Mouse (Mus musculus) thymus, adult 2 months (tissue): ENCODE data around the gene Smug1. TPM values are rescaled to one million over a fixed set of nuclear protein-coding genes. Genes with fewer than 3 reads are reported as not detected.

ENCODE experiments used
- DNase-seq: peaks from one replicate; pipeline ENCODE4 v3.0.0; 2021
- H3K27ac ChIP-seq: fragments of 200-500 bp; 2 replicates; pipeline ENCODE4 v1.5.1; 2012; ENCODE audit warnings: low read length, control low read depth; ENCODE audit not compliant: control insufficient read depth, insufficient read depth
- H3K27me3 ChIP-seq: fragments of 200-500 bp; 2 replicates; pipeline ENCODE4 v1.6.1; 2012; ENCODE audit warnings: mild to moderate bottlenecking, low read length, moderate library complexity, mixed read lengths; ENCODE audit not compliant: control insufficient read depth, insufficient read depth
- H3K36me3 ChIP-seq: fragments of 200-500 bp; 2 replicates; pipeline ENCODE4 v1.6.1; 2012; ENCODE audit warnings: mild to moderate bottlenecking, low read length, moderate library complexity; ENCODE audit not compliant: control insufficient read depth, insufficient read depth
- H3K4me1 ChIP-seq: fragments of 200-500 bp; replicated peaks from 2 replicates; pipeline ENCODE4 v1.6.1; 2012; ENCODE audit warnings: low read length; ENCODE audit not compliant: control insufficient read depth, insufficient read depth
- H3K4me3 ChIP-seq: fragments of 200-500 bp; 2 replicates; pipeline ENCODE4 v1.5.1; 2012; ENCODE audit warnings: mild to moderate bottlenecking, low read length, control low read depth, moderate library complexity; ENCODE audit not compliant: control insufficient read depth, insufficient read depth
- CTCF ChIP-seq: fragments of 200-500 bp; IDR thresholded peaks from 2 replicates; pipeline ENCODE4 v1.5.1; 2012; ENCODE audit warnings: mild to moderate bottlenecking, control low read depth, low read length, moderate library complexity, borderline replicate concordance; ENCODE audit not compliant: control insufficient read depth, poor library complexity, insufficient read depth; ENCODE audit errors: extremely low read depth
- POLR2A ChIP-seq: fragments of 200-500 bp; IDR thresholded peaks from 2 replicates; pipeline ENCODE4 v1.6.1; 2012; ENCODE audit warnings: mild to moderate bottlenecking, low read length, control low read depth, moderate library complexity; ENCODE audit not compliant: control insufficient read depth, poor library complexity, insufficient read depth; ENCODE audit errors: extremely low read depth
- WGBS: fragments of 180-500 bp; shearing (Covaris S2); methylation state at CpG from one replicate; pipeline ENCODE4 v1.1.7; 2018; 5-methylcytosine and 5-hydroxymethylcytosine counted together
- polyA plus RNA-seq: library from polyadenylated mRNA; depleted of rRNA; stranded (reverse); fragments of >200 nt; gene quantifications from 2 replicates; pipeline ENCODE4 v1.2.3, GENCODE M21; 2012

Smug1 gene
- polyA plus RNA-seq, 1 experiment: 25.1 TPM

GRCm38 (mm10) chr15:103147779-103148178 is 19.1 kb downstream of the Smug1 start:
- Histone ChIP-seq H3K36me3 (no peaks in the 10 kb centered on the region), H3K4me1 (no peaks in the 10 kb centered on the region), H3K4me3 (no peak overlapping the region), H3K27me3 (peaks cover 13% of the 10 kb centered on the region), H3K27ac (no peak overlapping the region)
- 75% methylated on average over 9 of the region's 9 CpGs for WGBS
- TF ChIP-seq CTCF (no peak), POLR2A (no peak)
- DNase-seq: no peak

- 17% methylated on average over 3 of the region's 3 CpGs for WGBS
- H3K4me3 ChIP-seq: no peak overlapping the region
Measured at GRCm38 (mm10) chr15:103147422-103147690, 19.5 kb downstream of the Smug1 start.

GRCm38 (mm10) chr15:103146627-103147421 is 20.1 kb downstream of the Smug1 start:
- no peaks in the 10 kb centered on the region for H3K36me3 ChIP-seq
- 2% methylated on average over 57 of the region's 57 CpGs for WGBS
- no peak overlapping the region for H3K4me3 ChIP-seq
- no peaks in the 10 kb centered on the region for H3K4me1 ChIP-seq
- TF ChIP-seq POLR2A (no peak), CTCF (no peak)
- H3K27ac ChIP-seq: no peak overlapping the region
- DNase-seq: no peak
- peaks cover 13% of the 10 kb centered on the region for H3K27me3 ChIP-seq

More at GRCm38 (mm10) chr15:103147422-103147690, 19.5 kb downstream of the Smug1 start:
- DNase-seq: no peak
- Histone ChIP-seq H3K27me3 (peaks cover 13% of the 10 kb centered on the region), H3K4me1 (no peaks in the 10 kb centered on the region), H3K36me3 (no peaks in the 10 kb centered on the region), H3K27ac (no peak overlapping the region)
- TF ChIP-seq CTCF: no peak
- TF ChIP-seq POLR2A: no peak

GRCm38 (mm10) chr15:103145635-103146299 is 21.1 kb downstream of the Smug1 start:
- DNase-seq: no peak
- peaks cover 13% of the 10 kb centered on the region for H3K27me3 ChIP-seq
- no peaks in the 10 kb centered on the region for H3K36me3 ChIP-seq
- TF ChIP-seq CTCF (no peak), POLR2A (no peak)
- no peak overlapping the region for H3K4me3 ChIP-seq
- no peaks in the 10 kb centered on the region for H3K4me1 ChIP-seq
- 88% methylated on average over 11 of the region's 11 CpGs for WGBS
- no peak overlapping the region for H3K27ac ChIP-seq

- Histone ChIP-seq H3K27me3 (peaks cover 13% of the 10 kb centered on the region), H3K36me3 (no peaks in the 10 kb centered on the region), H3K4me3 (no peak overlapping the region), H3K4me1 (no peaks in the 10 kb centered on the region), H3K27ac (no peak overlapping the region)
- TF ChIP-seq CTCF (no peak), POLR2A (no peak)
- no peak for DNase-seq
- WGBS: 56% methylated on average over 3 of the region's 3 CpGs
Measured at GRCm38 (mm10) chr15:103144176-103144575, 22.7 kb downstream of the Smug1 start.

GRCm38 (mm10) chr15:103135431-103135947 is 31.4 kb downstream of the Smug1 start:
- Histone ChIP-seq H3K36me3 (no peaks in the 10 kb centered on the region), H3K4me3 (no peak overlapping the region), H3K27me3 (no peaks in the 10 kb centered on the region; the same call in 1 of the 2 replicates), H3K27ac (no peak overlapping the region), H3K4me1 (no peaks in the 10 kb centered on the region)
- WGBS: 28% methylated on average over 13 of the region's 13 CpGs
- no peak for TF ChIP-seq POLR2A
- TF ChIP-seq CTCF: no peak
- no peak for DNase-seq
